Mouse (Mus musculus) spleen, postnatal 36 days (tissue): ENCODE measurements around the gene Kcnq1.
A peak's percentile ranks its signal among the peaks of the same experiment; 100 is the strongest.

Experiments used
- DNase-seq, 2 experiments: peaks; one replicate each; pipeline ENCODE4 v3.0.0; 2022; ENCODE audit warnings: low spot score in 2 of 2, mixed read lengths in 1 of 2

Kcnq1 gene

DNA sequence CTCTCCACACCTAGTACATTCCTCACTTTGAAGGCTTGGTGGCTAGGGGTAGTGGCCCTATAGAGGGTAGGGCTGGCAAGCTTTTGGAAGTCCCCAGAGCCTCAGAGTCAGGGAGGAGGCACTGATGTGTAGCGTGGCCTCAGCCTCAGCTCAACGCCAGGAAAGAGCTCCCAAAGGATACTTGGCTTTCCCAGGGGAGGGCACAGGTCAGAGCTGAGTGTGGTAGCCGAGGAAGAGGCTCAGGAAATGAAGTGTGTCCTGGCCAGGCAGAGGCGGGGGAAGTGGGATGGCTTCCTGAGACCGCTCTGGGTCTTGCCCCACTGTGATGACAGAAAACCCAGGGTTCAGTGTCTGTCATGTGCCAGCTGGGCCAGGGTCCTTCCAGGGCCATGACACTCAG lies 30.4 kb downstream of the Kcnq1 start:
- DNase-seq, result no peak

GRCm38 (mm10) chr7:143138789-143139188 lies 32.6 kb downstream of the Kcnq1 start:
- peak in 1 of 2 experiments; percentile 7 for DNase-seq

GRCm38 (mm10) chr7:143139932-143140331 lies 33.8 kb downstream of the Kcnq1 start:
- DNase-seq, result no peak

GRCm38 (mm10) chr7:143142680-143143079 lies 36.5 kb downstream of the Kcnq1 start:
- no peak for DNase-seq

- DNase-seq, result no peak
Observed at GRCm38 (mm10) chr7:143147015-143147414, 40.9 kb downstream of the Kcnq1 start.

GRCm38 (mm10) chr7:143151171-143151570 lies 45.0 kb downstream of the Kcnq1 start:
- DNase-seq, result no peak

DNA sequence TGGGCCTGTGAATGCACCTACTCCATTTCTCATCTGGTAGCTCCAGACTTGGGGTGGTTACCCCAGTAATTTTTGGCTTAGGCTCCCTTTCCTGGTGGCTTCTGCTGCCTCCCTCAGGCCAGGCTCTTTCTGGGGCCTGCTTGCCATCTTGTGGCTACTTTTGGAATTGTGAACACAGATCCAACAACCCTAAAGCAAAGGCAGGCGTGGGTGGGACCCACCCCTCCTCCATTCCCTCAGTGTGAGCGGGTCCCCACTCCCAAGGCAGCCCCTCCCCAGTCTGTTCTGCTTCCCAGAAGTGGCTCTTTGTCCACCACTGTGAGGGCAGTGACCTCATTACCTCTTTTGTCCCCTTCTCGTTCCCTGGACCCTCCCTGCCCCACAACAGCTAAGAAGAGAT lies 46.2 kb downstream of the Kcnq1 start:
- DNase-seq, result no peak

DNA sequence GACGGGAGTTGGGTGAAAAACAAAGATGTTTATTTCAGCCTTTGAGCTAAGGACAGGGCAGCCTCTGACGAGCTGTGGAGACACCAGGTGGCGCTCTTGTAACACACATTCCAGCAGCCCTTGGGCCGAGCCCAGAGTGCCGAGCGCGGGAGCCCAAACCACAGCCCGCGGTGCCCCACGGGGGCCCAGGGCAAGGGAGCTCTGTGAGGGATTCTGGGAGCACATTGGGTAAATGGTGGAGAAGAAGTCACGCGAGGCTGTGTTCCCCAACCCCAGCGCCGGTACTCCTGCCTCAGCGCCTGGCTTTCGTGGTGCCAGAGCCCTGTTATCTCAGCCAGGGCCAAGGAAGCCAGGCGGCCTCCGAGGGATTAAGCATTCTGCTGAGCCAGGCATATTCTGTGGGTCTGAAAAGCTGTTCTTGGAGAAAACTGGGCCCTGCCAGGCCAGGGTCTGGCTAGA lies 47.8 kb downstream of the Kcnq1 start:
- DNase-seq, result peak; percentile 41 to 49

DNA sequence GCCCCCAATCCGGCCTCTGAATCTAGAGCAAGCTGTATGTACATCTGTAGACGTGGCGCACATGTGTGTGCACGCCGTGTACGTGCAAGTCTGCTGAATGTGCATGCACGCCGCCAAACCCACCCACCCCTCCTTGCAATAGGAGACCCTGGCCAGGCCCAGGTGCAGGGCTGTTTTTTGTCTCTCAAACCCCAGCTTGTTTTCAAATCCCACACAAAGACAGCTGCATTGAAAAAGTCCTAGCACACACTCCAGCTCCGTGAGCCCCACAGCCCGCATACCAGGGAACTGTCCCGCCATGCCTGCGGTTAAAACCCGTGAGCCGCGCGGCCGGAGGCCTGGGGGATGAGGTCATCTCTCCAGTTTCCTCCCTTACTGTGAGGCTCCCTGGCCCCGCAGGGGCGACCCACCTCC lies 48.3 kb downstream of the Kcnq1 start:
- DNase-seq, result no peak

GRCm38 (mm10) chr7:143155257-143155656 lies 49.1 kb downstream of the Kcnq1 start:
- no peak for DNase-seq

GRCm38 (mm10) chr7:143158690-143159425 lies 52.7 kb downstream of the Kcnq1 start:
- DNase-seq, result no peak

DNA sequence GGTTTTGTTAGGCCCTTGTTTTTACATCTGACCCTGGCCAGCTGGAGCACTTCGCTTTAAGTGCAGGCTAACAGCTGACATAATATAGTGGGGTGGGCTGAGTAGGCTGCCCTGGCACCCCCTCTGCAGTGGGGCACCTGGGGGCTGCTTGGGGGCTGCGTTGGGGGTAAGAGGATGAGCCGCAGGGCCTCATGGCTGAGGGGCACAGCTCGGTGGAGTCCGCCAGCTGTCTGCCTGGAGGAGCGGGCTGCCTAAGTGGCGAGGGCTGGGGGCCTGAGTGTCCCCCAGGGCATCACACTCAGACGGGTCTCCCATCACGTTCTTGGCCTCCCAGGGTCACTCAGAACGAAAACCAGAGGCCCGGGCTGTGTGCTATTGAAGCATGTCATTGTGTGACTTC lies 53.3 kb downstream of the Kcnq1 start:
- no peak for DNase-seq

DNA sequence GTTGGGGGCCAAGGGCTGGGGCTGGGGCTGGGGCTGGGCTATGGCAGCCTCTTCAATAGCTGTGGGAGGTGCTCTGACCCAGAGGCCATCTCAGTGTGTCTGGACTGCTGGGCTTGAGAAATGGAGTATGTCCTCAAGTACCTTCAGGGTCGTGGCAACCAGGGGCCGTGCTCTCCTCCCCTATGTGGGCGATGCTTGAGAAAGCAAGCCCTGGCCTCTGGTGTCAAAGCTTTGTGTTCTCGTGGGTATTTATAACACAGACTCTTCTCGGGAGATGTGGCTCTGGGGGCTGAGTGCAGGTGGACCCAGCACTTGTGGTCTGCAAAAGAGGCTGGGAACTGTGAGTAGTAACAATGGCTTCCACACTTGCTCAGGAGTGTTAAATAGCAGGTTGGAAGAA lies 53.9 kb downstream of the Kcnq1 start:
- no peak for DNase-seq

DNA sequence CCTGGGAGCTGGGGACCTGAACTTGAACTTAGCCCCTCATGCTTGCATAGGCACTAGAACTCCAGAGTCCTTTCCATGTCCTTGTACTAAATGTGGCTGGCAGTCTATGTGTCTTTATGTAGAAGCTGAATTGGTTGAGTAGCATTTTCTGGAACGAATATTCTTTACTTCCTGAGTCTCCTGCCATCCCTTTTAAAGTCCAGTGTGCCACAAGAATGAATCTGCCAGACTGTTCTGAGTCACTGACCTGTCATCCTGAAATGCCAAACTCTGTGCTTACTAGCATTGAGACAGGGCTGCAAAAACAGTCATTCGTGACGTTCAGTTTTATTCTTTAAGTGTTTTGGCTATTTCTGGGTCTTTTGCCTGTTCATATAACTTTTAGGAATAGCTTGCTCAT lies 55.9 kb downstream of the Kcnq1 start:
- no peak for DNase-seq

DNA sequence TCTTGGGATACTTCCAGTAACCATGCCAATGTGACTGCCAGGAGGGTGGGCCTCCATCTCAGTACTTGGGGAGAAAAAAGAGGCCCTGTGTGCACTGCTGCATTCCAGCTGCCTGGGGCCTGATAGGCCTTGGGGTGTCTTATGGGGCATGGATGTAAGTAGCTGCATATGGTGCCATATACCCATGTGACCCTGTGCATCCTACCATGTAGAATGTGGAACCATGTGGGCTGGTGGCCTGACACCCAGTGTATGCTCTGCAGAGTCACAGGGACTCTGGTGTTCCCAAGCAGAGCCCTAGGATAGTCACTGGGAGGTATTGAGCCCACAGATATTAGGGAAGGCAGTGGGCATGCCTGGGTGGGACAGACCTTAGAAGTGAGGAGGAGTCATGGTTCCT lies 57.9 kb downstream of the Kcnq1 start:
- DNase-seq, result no peak

DNA sequence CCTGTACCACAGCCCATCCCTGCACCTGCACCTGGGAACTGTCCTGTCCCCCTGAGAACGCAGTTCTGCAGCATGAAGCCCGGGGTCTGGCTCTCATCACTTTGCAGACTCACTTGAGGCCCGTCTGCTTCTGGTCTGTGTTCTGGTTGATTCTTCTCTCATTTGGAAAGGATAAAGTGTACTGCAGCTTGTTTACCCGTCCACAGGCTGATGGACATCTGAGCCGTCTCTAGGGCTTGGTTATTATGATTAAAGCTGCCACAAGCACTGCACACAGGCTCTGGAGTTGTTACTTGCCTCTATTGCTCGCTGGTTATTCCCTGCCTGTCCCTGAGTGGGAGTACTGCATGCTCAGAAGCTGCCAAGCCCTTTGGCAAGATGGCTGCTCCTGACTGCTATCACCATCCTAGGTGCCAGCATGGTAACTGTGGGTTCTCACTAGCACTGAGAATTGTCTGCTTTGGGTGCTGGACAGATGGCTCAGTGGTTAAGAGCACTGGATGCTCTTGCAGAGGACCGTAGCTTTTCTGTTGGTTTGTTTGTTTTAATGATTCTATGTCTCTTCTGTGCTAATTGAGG lies 59.6 kb downstream of the Kcnq1 start:
- DNase-seq, result no peak

- no peak for DNase-seq
Observed at GRCm38 (mm10) chr7:143167275-143167674, 61.1 kb downstream of the Kcnq1 start.

- DNase-seq, result no peak
Observed at GRCm38 (mm10) chr7:143169371-143169770, 63.2 kb downstream of the Kcnq1 start.

GRCm38 (mm10) chr7:143172914-143173547 lies 66.9 kb downstream of the Kcnq1 start:
- no peak for DNase-seq

DNA sequence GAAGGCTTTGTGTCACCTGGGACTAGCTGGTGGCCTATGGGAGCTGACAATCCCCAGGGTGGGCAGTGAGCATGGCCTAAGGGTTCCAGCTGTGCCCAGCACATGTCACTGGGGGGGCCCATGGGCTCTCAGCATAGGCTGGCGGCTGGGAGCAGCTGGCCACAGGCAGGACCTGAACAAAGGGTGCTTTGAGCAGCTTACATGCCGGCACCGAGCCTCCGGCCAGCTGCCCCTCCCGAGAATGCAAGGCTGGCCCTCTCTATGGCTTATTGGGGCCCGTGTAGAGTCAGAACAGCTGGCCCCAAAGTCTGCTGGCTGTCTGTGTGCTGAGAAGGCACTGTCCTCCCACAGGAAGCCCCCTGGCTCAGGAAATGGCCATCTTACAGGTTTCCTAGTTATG lies 68.5 kb downstream of the Kcnq1 start:
- no peak for DNase-seq

GRCm38 (mm10) chr7:143178831-143179230 lies 72.7 kb downstream of the Kcnq1 start:
- no peak for DNase-seq

DNA sequence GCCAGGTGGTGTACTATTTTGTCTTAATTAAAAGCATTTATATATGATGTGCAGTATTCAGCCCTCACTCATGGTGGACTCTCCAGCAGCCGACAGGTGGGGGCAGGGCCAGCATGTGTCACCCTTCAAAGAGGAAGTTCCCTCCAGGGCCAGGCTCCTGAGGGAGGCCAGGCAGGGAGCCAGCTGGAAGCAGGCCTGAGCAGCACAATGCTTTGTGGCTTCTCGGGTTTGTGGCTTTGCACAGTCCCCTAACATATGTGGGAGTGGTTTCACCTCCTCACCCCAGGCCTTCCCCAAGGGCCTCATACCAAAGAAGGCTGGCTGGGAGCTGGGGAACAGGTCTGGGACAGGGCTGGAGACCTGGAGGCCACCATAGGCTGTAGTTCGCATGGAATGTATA lies 74.6 kb downstream of the Kcnq1 start:
- DNase-seq, result peak; percentile 19 to 21

- DNase-seq, result no peak
Observed at GRCm38 (mm10) chr7:143181311-143181710, 75.1 kb downstream of the Kcnq1 start.
